Mouse (Mus musculus): ENCODE results near the gene Prdm2. TPM values are rescaled to one million over a fixed set of nuclear protein-coding genes. Genes with fewer than 3 reads are reported as not detected.

Prdm2 gene
- total RNA-seq, 1 experiment = 11.0 TPM

GRCm38 (mm10) chr4:143160826-143161225 lies 52.0 kb downstream of the Prdm2 start:
- Histone ChIP-seq H3K9ac (ENCODE audit: insufficient read depth, low read depth, low read length, poor library complexity, severe bottlenecking) (no peak overlapping the region; the same call in 1 of the 2 replicates), H3K4me1 (ENCODE audit: control insufficient read depth in 2 of 2, insufficient read depth in 2 of 2, low read length in 2 of 2, poor library complexity in 1 of 2) (peaks cover 2 to 3% of the 10 kb centered on the region in 2 experiments; a peak in 1 of 4 replicates), H3K9me3 (ENCODE audit: control insufficient read depth, insufficient read depth, low read depth, low read length) (no peaks in the 10 kb centered on the region), H3K36me3 (ENCODE audit: control insufficient read depth, insufficient read depth, low read length, poor library complexity, severe bottlenecking) (no peaks in the 10 kb centered on the region), H3K27ac (ENCODE audit: insufficient read depth, low read depth, low read length, poor library complexity, severe bottlenecking) (no peak overlapping the region), H3K4me3 (ENCODE audit: insufficient read depth in 1 of 2, low read depth in 1 of 2, low read length in 2 of 2, poor library complexity in 1 of 2, severe bottlenecking in 1 of 2) (peak overlapping the region; percentile 94 to 98; a peak in 3 of 4 replicates)
- in situ Hi-C loops (cut with MboI; ENCODE audit: low sequenced_read_pairs in 2 of 2, unreplicated experiment in 2 of 2) = no loop called here
- DNase-seq (ENCODE audit: low read depth, low spot score) = no peak
- TF ChIP-seq ZNF384 (IDR thresholded peaks at IDR 0.05; ENCODE audit: low read depth, low read length) = no peak

DNA sequence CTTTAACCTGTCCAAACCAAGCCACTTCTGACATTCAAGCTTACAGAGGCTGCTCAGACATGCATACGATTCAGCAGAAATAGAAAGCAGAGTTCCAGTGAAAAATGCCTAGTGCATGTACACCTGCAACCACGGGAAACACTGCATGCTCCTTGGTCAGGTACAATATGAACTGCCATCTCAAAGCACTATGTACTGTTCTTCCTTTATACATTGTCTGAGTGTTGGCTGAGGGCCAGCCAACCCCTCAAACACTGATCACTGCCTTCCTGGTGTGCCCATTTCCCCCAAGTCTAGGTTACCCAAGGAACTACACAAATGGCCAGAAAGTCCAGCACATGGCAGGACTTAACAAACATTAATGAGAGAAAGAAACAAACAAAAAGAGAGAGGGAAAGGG lies 53.5 kb downstream of the Prdm2 start:
- no peak for DNase-seq (ENCODE audit: low read depth, low spot score)
- H3K27ac ChIP-seq (ENCODE audit: insufficient read depth, low read depth, low read length, poor library complexity, severe bottlenecking) = no peak overlapping the region
- no peaks in the 10 kb centered on the region for H3K9me3 ChIP-seq (ENCODE audit: control insufficient read depth, insufficient read depth, low read depth, low read length)
- no peak overlapping the region for H3K9ac ChIP-seq (ENCODE audit: insufficient read depth, low read depth, low read length, poor library complexity, severe bottlenecking)
- H3K4me1 ChIP-seq (ENCODE audit: control insufficient read depth in 2 of 2, insufficient read depth in 2 of 2, low read length in 2 of 2, poor library complexity in 1 of 2) = peaks cover 2 to 3% of the 10 kb centered on the region in 2 experiments; a peak in 1 of 4 replicates
- H3K4me3 ChIP-seq (ENCODE audit: insufficient read depth in 1 of 2, low read depth in 1 of 2, low read length in 2 of 2, poor library complexity in 1 of 2, severe bottlenecking in 1 of 2) = no peak overlapping the region
- TF ChIP-seq ZNF384 (IDR thresholded peaks at IDR 0.05; ENCODE audit: low read depth, low read length) = no peak
- no peak for TF ChIP-seq CHD2 (IDR thresholded peaks at IDR 0.05; ENCODE audit: low read depth, low read length)
- no peak for TF ChIP-seq MAFK (IDR thresholded peaks at IDR 0.05; ENCODE audit: insufficient read depth, low read depth, low read length)
- no peak for TF ChIP-seq ZC3H11A (IDR thresholded peaks at IDR 0.05; ENCODE audit: borderline replicate concordance, low read depth, low read length)
- no peak for TF ChIP-seq HCFC1 (IDR thresholded peaks at IDR 0.05; ENCODE audit: borderline replicate concordance, insufficient read depth, low read length)
- in situ Hi-C loops (cut with MboI; ENCODE audit: low sequenced_read_pairs in 2 of 2, unreplicated experiment in 2 of 2) = no loop called here
- H3K36me3 ChIP-seq (ENCODE audit: control insufficient read depth, insufficient read depth, low read length, poor library complexity, severe bottlenecking) = no peaks in the 10 kb centered on the region

DNA sequence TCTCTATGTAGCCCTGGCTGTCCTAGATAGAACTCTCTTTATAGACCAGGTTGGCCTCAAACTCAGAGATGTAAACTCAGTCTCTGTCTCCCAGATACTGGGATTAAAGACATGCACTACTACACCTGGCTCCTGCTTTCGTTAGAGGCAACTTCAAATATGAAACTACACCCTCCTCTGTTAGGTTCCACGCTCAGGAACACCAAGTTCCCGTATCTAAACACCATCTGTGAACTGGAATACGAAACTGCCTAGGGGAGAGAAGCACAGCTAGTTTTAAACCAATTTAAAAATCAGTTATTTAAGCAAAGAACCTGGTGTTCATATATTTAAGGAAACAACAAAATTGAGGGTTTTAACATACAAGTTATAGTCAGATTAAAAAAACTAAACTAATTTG lies 56.9 kb downstream of the Prdm2 start:
- Histone ChIP-seq H3K9ac (ENCODE audit: insufficient read depth, low read depth, low read length, poor library complexity, severe bottlenecking) (no peak overlapping the region), H3K36me3 (ENCODE audit: control insufficient read depth, insufficient read depth, low read length, poor library complexity, severe bottlenecking) (peaks cover 3% of the 10 kb centered on the region; the same call in 1 of the 2 replicates), H3K4me3 (ENCODE audit: insufficient read depth in 1 of 2, low read depth in 1 of 2, low read length in 2 of 2, poor library complexity in 1 of 2, severe bottlenecking in 1 of 2) (no peak overlapping the region), H3K27ac (ENCODE audit: insufficient read depth, low read depth, low read length, poor library complexity, severe bottlenecking) (no peak overlapping the region), H3K4me1 (ENCODE audit: control insufficient read depth in 2 of 2, insufficient read depth in 2 of 2, low read length in 2 of 2, poor library complexity in 1 of 2) (peaks cover 2 to 3% of the 10 kb centered on the region in 2 experiments; a peak in 1 of 4 replicates), H3K9me3 (ENCODE audit: control insufficient read depth, insufficient read depth, low read depth, low read length) (no peaks in the 10 kb centered on the region)
- in situ Hi-C loops (cut with MboI; ENCODE audit: low sequenced_read_pairs in 2 of 2, unreplicated experiment in 2 of 2) = no loop called here
- DNase-seq (ENCODE audit: low read depth, low spot score) = no peak
- no peak for TF ChIP-seq ZNF384 (IDR thresholded peaks at IDR 0.05; ENCODE audit: low read depth, low read length)
- no peak for TF ChIP-seq ZC3H11A (IDR thresholded peaks at IDR 0.05; ENCODE audit: borderline replicate concordance, low read depth, low read length)
- no peak for TF ChIP-seq HCFC1 (IDR thresholded peaks at IDR 0.05; ENCODE audit: borderline replicate concordance, insufficient read depth, low read length)
- TF ChIP-seq MAFK (IDR thresholded peaks at IDR 0.05; ENCODE audit: insufficient read depth, low read depth, low read length) = no peak
- no peak for TF ChIP-seq CHD2 (IDR thresholded peaks at IDR 0.05; ENCODE audit: low read depth, low read length)

GRCm38 (mm10) chr4:143155036-143155435 lies 57.8 kb downstream of the Prdm2 start:
- no peak for DNase-seq (ENCODE audit: low read depth, low spot score)
- Histone ChIP-seq H3K9me3 (ENCODE audit: control insufficient read depth, insufficient read depth, low read depth, low read length) (no peaks in the 10 kb centered on the region), H3K4me3 (ENCODE audit: insufficient read depth in 1 of 2, low read depth in 1 of 2, low read length in 2 of 2, poor library complexity in 1 of 2, severe bottlenecking in 1 of 2) (no peak overlapping the region), H3K27ac (ENCODE audit: insufficient read depth, low read depth, low read length, poor library complexity, severe bottlenecking) (no peak overlapping the region), H3K9ac (ENCODE audit: insufficient read depth, low read depth, low read length, poor library complexity, severe bottlenecking) (no peak overlapping the region), H3K4me1 (ENCODE audit: control insufficient read depth in 2 of 2, insufficient read depth in 2 of 2, low read length in 2 of 2, poor library complexity in 1 of 2) (peaks cover 0 to 4% of the 10 kb centered on the region in 2 experiments; a peak in 1 of 4 replicates), H3K36me3 (ENCODE audit: control insufficient read depth, insufficient read depth, low read length, poor library complexity, severe bottlenecking) (peaks cover 3% of the 10 kb centered on the region; the same call in 1 of the 2 replicates)
- TF ChIP-seq ZC3H11A (IDR thresholded peaks at IDR 0.05; ENCODE audit: borderline replicate concordance, low read depth, low read length) (no peak), ZNF384 (IDR thresholded peaks at IDR 0.05; ENCODE audit: low read depth, low read length) (no peak), MAFK (IDR thresholded peaks at IDR 0.05; ENCODE audit: insufficient read depth, low read depth, low read length) (no peak), CHD2 (IDR thresholded peaks at IDR 0.05; ENCODE audit: low read depth, low read length) (no peak), HCFC1 (IDR thresholded peaks at IDR 0.05; ENCODE audit: borderline replicate concordance, insufficient read depth, low read length) (no peak)
- in situ Hi-C loops (cut with MboI; ENCODE audit: low sequenced_read_pairs in 2 of 2, unreplicated experiment in 2 of 2) = no loop called here

- Histone ChIP-seq H3K9me3 (ENCODE audit: control insufficient read depth, insufficient read depth, low read depth, low read length) (no peaks in the 10 kb centered on the region), H3K36me3 (ENCODE audit: control insufficient read depth, insufficient read depth, low read length, poor library complexity, severe bottlenecking) (peaks cover 3% of the 10 kb centered on the region; the same call in 1 of the 2 replicates), H3K9ac (ENCODE audit: insufficient read depth, low read depth, low read length, poor library complexity, severe bottlenecking) (no peak overlapping the region), H3K4me1 (ENCODE audit: control insufficient read depth in 2 of 2, insufficient read depth in 2 of 2, low read length in 2 of 2, poor library complexity in 1 of 2) (peaks cover 0 to 4% of the 10 kb centered on the region in 2 experiments; a peak in 1 of 4 replicates), H3K4me3 (ENCODE audit: insufficient read depth in 1 of 2, low read depth in 1 of 2, low read length in 2 of 2, poor library complexity in 1 of 2, severe bottlenecking in 1 of 2) (no peak overlapping the region), H3K27ac (ENCODE audit: insufficient read depth, low read depth, low read length, poor library complexity, severe bottlenecking) (no peak overlapping the region)
- no peak for TF ChIP-seq MAFK (IDR thresholded peaks at IDR 0.05; ENCODE audit: insufficient read depth, low read depth, low read length)
- no peak for TF ChIP-seq CHD2 (IDR thresholded peaks at IDR 0.05; ENCODE audit: low read depth, low read length)
- TF ChIP-seq HCFC1 (IDR thresholded peaks at IDR 0.05; ENCODE audit: borderline replicate concordance, insufficient read depth, low read length) = no peak
- TF ChIP-seq ZC3H11A (IDR thresholded peaks at IDR 0.05; ENCODE audit: borderline replicate concordance, low read depth, low read length) = no peak
- TF ChIP-seq ZNF384 (IDR thresholded peaks at IDR 0.05; ENCODE audit: low read depth, low read length) = no peak
- DNase-seq (ENCODE audit: low read depth, low spot score) = no peak
- in situ Hi-C loops (cut with MboI; ENCODE audit: low sequenced_read_pairs in 2 of 2, unreplicated experiment in 2 of 2) = no loop called here
These were observed 58.2 kb downstream of the Prdm2 start for GRCm38 (mm10) chr4:143154571-143154970.
